Mouse (Mus musculus) urinary bladder, adult 2 months (tissue): ENCODE measurements around the gene Lrch3. TPM values are rescaled to one million over a fixed set of nuclear protein-coding genes. Genes with fewer than 3 reads are reported as not detected.
"Not testable (repeated sequence)": the region's sequence is repeated elsewhere in the genome, so short reads cannot be mapped to it uniquely, and the experiment has no call there.

Experiments
- DNase-seq: peaks from one replicate; pipeline ENCODE4 v3.0.0; 2022; ENCODE audit warnings: low spot score
- polyA plus RNA-seq: library from polyadenylated mRNA; depleted of rRNA; stranded (reverse); fragments of >200 nt; gene quantifications from 2 replicates; pipeline ENCODE4 v1.2.3, GENCODE M21; 2012; rRNA removed

Lrch3 gene
- 25.1 and 26.9 TPM in 2 replicates for polyA plus RNA-seq

- peak; percentile 93 for DNase-seq
Observed at GRCm38 (mm10) chr16:32913937-32914881, at the start of gene Lrch3. TSS of gene Lrch3 (plus strand) at chr16:32914100.

- DNase-seq = no peak
Observed at GRCm38 (mm10) chr16:32865401-32865800, 48.5 kb upstream of the Lrch3 start.

- no peak for DNase-seq
Observed at GRCm38 (mm10) chr16:32866713-32867112, 47.2 kb upstream of the Lrch3 start.

- peak; percentile 68 for DNase-seq
Observed at GRCm38 (mm10) chr16:32867919-32868552, 45.9 kb upstream of the Lrch3 start.

- no peak for DNase-seq
Observed at GRCm38 (mm10) chr16:32870231-32870630, 43.7 kb upstream of the Lrch3 start.

GRCm38 (mm10) chr16:32873366-32873765 lies 40.5 kb upstream of the Lrch3 start:
- DNase-seq = no peak

- not testable (repeated sequence) for DNase-seq
Observed at GRCm38 (mm10) chr16:32875281-32875680, 38.6 kb upstream of the Lrch3 start.

GRCm38 (mm10) chr16:32875847-32876246 lies 38.1 kb upstream of the Lrch3 start:
- DNase-seq = no peak

- DNase-seq = no peak
Observed at GRCm38 (mm10) chr16:32876831-32877230, 37.1 kb upstream of the Lrch3 start.

- peak; percentile 90 for DNase-seq
Observed at GRCm38 (mm10) chr16:32877343-32878156, 36.4 kb upstream of the Lrch3 start, which contains the start of the genes Fyttd1 and Rubcn. TSS of gene Fyttd1 (plus strand) at chr16:32877500. TSS of gene Rubcn (minus strand) at chr16:32877766.

- DNase-seq = no peak
Observed at GRCm38 (mm10) chr16:32878157-32878598, 35.7 kb upstream of the Lrch3 start.

- no peak for DNase-seq
Observed at GRCm38 (mm10) chr16:32878972-32879926, 34.7 kb upstream of the Lrch3 start.

GRCm38 (mm10) chr16:32881538-32881937 lies 32.4 kb upstream of the Lrch3 start:
- no peak for DNase-seq

- DNase-seq = no peak
Observed at GRCm38 (mm10) chr16:32887996-32888395, 25.9 kb upstream of the Lrch3 start.

GRCm38 (mm10) chr16:32889881-32890280 lies 24.0 kb upstream of the Lrch3 start:
- no peak for DNase-seq

- DNase-seq = no peak
Observed at GRCm38 (mm10) chr16:32896126-32896525, 17.8 kb upstream of the Lrch3 start.

GRCm38 (mm10) chr16:32901360-32902050 lies 12.4 kb upstream of the Lrch3 start:
- DNase-seq = no peak

GRCm38 (mm10) chr16:32902051-32902428 lies 11.9 kb upstream of the Lrch3 start:
- no peak for DNase-seq

GRCm38 (mm10) chr16:32906186-32906585 lies 7.7 kb upstream of the Lrch3 start:
- DNase-seq = no peak

- DNase-seq = no peak
Observed at GRCm38 (mm10) chr16:32906727-32907126, 7.2 kb upstream of the Lrch3 start.
